Mouse (Mus musculus): Measurements from ENCODE around the gene Slc22a18.

- TF ChIP-seq CTCF (IDR thresholded peaks at IDR 0.05; ENCODE audit: low read depth) (no peak), EP300 (IDR thresholded peaks at IDR 0.05; ENCODE audit: low read depth) (no peak)
Measured at GRCm38 (mm10) chr7:143498584-143498983, 25.0 kb downstream of the Slc22a18 start.
